Mouse (Mus musculus) intestine, embryonic 15.5 days (tissue): Measurements from ENCODE around the gene Grb2. TPM values are rescaled to one million over a fixed set of nuclear protein-coding genes. Genes with fewer than 3 reads are reported as not detected.
A peak's percentile ranks its signal among the peaks of the same experiment; 100 is the strongest.

Experiments used
- ATAC-seq: fragments of 200-750 bp; cut with Nextera tagmentation; 2 replicates; pipeline ENCODE4 v1.8.0; 2017; ENCODE audit warnings: moderate TSS enrichment, moderate library complexity
- H3K27ac ChIP-seq: fragments of 300-500 bp; sonication (generic); 2 replicates; pipeline ENCODE4 v1.5.1; 2015; ENCODE audit warnings: mild to moderate bottlenecking, inconsistent platforms
- H3K27me3 ChIP-seq: fragments of 300-500 bp; sonication (generic); replicated peaks from 2 replicates; pipeline ENCODE4 v1.6.1; 2015; ENCODE audit warnings: inconsistent platforms
- H3K36me3 ChIP-seq: fragments of 300-500 bp; sonication (generic); 2 replicates; pipeline ENCODE4 v1.6.1; 2015; ENCODE audit warnings: inconsistent platforms
- H3K4me1 ChIP-seq: fragments of 300-500 bp; sonication (generic); replicated peaks from 2 replicates; pipeline ENCODE4 v1.6.1; 2015; ENCODE audit warnings: inconsistent platforms
- H3K4me2 ChIP-seq: fragments of 300-500 bp; sonication (generic); replicated peaks from 2 replicates; pipeline ENCODE4 v1.6.1; 2015; ENCODE audit warnings: mild to moderate bottlenecking, inconsistent platforms
- H3K4me3 ChIP-seq: fragments of 300-500 bp; sonication (generic); replicated peaks from 2 replicates; pipeline ENCODE4 v1.5.1; 2015; ENCODE audit warnings: inconsistent platforms
- H3K9ac ChIP-seq: fragments of 300-500 bp; sonication (generic); 2 replicates; pipeline ENCODE4 v1.6.1; 2015; ENCODE audit warnings: inconsistent platforms
- H3K9me3 ChIP-seq: fragments of 300-500 bp; sonication (generic); 2 replicates; pipeline ENCODE4 v1.6.1; 2016; ENCODE audit warnings: inconsistent platforms
- WGBS: fragments of 180-500 bp; shearing (Covaris S2); methylation state at CpG from one replicate; pipeline ENCODE4 v1.1.7; 2015; 5-methylcytosine and 5-hydroxymethylcytosine counted together
- polyA plus RNA-seq: library from polyadenylated mRNA; unstranded; fragments of >200 nt; fragmentation: Nextera tagmentation; extraction: Ambion mirVana; gene quantifications from 2 replicates; pipeline ENCODE4 v1.2.1, GENCODE M21; 2015

The Grb2 gene
- polyA plus RNA-seq, 1 experiment from 2014 or later = 79.4 TPM

GRCm38 (mm10) chr11:115639540-115639939 is 68.9 kb downstream of the Grb2 start:
- Histone ChIP-seq H3K4me2 (no peak overlapping the region), H3K9me3 (no peaks in the 10 kb centered on the region), H3K4me3 (no peak overlapping the region), H3K9ac (no peak overlapping the region), H3K36me3 (no peaks in the 10 kb centered on the region), H3K27me3 (no peaks in the 10 kb centered on the region), H3K27ac (peak overlapping the region; percentile 18), H3K4me1 (peaks cover 8% of the 10 kb centered on the region)
- no peak for ATAC-seq
- 70% methylated on average over 4 of the region's 4 CpGs for WGBS

GRCm38 (mm10) chr11:115638498-115639409 is 69.6 kb downstream of the Grb2 start:
- no peaks in the 10 kb centered on the region for H3K27me3 ChIP-seq
- no peak overlapping the region for H3K4me3 ChIP-seq
- no peak overlapping the region for H3K4me2 ChIP-seq
- H3K36me3 ChIP-seq = no peaks in the 10 kb centered on the region
- peak; percentile 73 for ATAC-seq
- WGBS = 67% methylated on average over 5 of the region's 5 CpGs
- peak overlapping the region; percentile 18 for H3K27ac ChIP-seq
- no peaks in the 10 kb centered on the region for H3K9me3 ChIP-seq
- H3K4me1 ChIP-seq = peaks cover 8% of the 10 kb centered on the region
- no peak overlapping the region for H3K9ac ChIP-seq

GRCm38 (mm10) chr11:115636960-115637359 is 71.4 kb downstream of the Grb2 start:
- no peak for ATAC-seq
- WGBS = 75% methylated on average over 3 of the region's 3 CpGs
- no peak overlapping the region for H3K4me2 ChIP-seq
- no peaks in the 10 kb centered on the region for H3K9me3 ChIP-seq
- H3K4me3 ChIP-seq = no peak overlapping the region
- no peaks in the 10 kb centered on the region for H3K36me3 ChIP-seq
- no peaks in the 10 kb centered on the region for H3K27me3 ChIP-seq
- peaks cover 8% of the 10 kb centered on the region for H3K4me1 ChIP-seq
- H3K27ac ChIP-seq = no peak overlapping the region
- H3K9ac ChIP-seq = no peak overlapping the region

GRCm38 (mm10) chr11:115635484-115635883 is 72.9 kb downstream of the Grb2 start:
- no peaks in the 10 kb centered on the region for H3K9me3 ChIP-seq
- no peaks in the 10 kb centered on the region for H3K27me3 ChIP-seq
- WGBS = 84% methylated on average over 8 of the region's 8 CpGs
- no peak overlapping the region for H3K9ac ChIP-seq
- peaks cover 8% of the 10 kb centered on the region for H3K4me1 ChIP-seq
- no peaks in the 10 kb centered on the region for H3K36me3 ChIP-seq
- ATAC-seq = no peak
- H3K27ac ChIP-seq = no peak overlapping the region
- no peak overlapping the region for H3K4me2 ChIP-seq
- H3K4me3 ChIP-seq = no peak overlapping the region

- Histone ChIP-seq H3K4me1 (peaks cover 8% of the 10 kb centered on the region), H3K27me3 (no peaks in the 10 kb centered on the region), H3K36me3 (no peaks in the 10 kb centered on the region), H3K4me2 (no peak overlapping the region), H3K9ac (no peak overlapping the region), H3K27ac (no peak overlapping the region), H3K9me3 (no peaks in the 10 kb centered on the region), H3K4me3 (no peak overlapping the region)
- no peak for ATAC-seq
- WGBS = 84% methylated on average over 8 of the region's 8 CpGs
Observed at GRCm38 (mm10) chr11:115635041-115635440, 73.4 kb downstream of the Grb2 start.

- Histone ChIP-seq H3K4me1 (peaks cover 2% of the 10 kb centered on the region), H3K9me3 (no peaks in the 10 kb centered on the region), H3K27me3 (no peaks in the 10 kb centered on the region), H3K27ac (no peak overlapping the region), H3K4me3 (no peak overlapping the region), H3K4me2 (no peak overlapping the region), H3K36me3 (no peaks in the 10 kb centered on the region), H3K9ac (no peak overlapping the region)
- ATAC-seq = no peak
- 58% methylated on average over 4 of the region's 4 CpGs for WGBS
Observed at GRCm38 (mm10) chr11:115634109-115634508, 74.3 kb downstream of the Grb2 start.

- H3K4me1 ChIP-seq = no peaks in the 10 kb centered on the region
- no peak overlapping the region for H3K4me3 ChIP-seq
- H3K4me2 ChIP-seq = no peak overlapping the region
- WGBS = 83% methylated on average over 10 of the region's 10 CpGs
- H3K9me3 ChIP-seq = no peaks in the 10 kb centered on the region
- no peak for ATAC-seq
- H3K27ac ChIP-seq = no peak overlapping the region
- H3K9ac ChIP-seq = no peak overlapping the region
- H3K27me3 ChIP-seq = no peaks in the 10 kb centered on the region
- H3K36me3 ChIP-seq = no peaks in the 10 kb centered on the region
Observed at GRCm38 (mm10) chr11:115632862-115633261, 75.5 kb downstream of the Grb2 start.

GRCm38 (mm10) chr11:115632247-115632646 is 76.2 kb downstream of the Grb2 start:
- 73% methylated on average over 7 of the region's 7 CpGs for WGBS
- no peak overlapping the region; the same call in 1 of the 2 replicates for H3K9ac ChIP-seq
- no peak for ATAC-seq

GRCm38 (mm10) chr11:115631505-115631890 is 76.9 kb downstream of the Grb2 start:
- Histone ChIP-seq H3K9me3 (no peaks in the 10 kb centered on the region), H3K36me3 (no peaks in the 10 kb centered on the region), H3K27ac (no peak overlapping the region), H3K27me3 (no peaks in the 10 kb centered on the region), H3K9ac (no peak overlapping the region), H3K4me1 (peaks cover 6% of the 10 kb centered on the region; the same call in 1 of the 2 replicates), H3K4me3 (no peak overlapping the region), H3K4me2 (peak overlapping the region; percentile 30; the same call in 1 of the 2 replicates)
- no peak for ATAC-seq
- 15% methylated on average over 3 of the region's 3 CpGs for WGBS

More at GRCm38 (mm10) chr11:115632247-115632646, 76.2 kb downstream of the Grb2 start:
- Histone ChIP-seq H3K36me3 (no peaks in the 10 kb centered on the region), H3K27ac (no peak overlapping the region), H3K4me2 (no peak overlapping the region), H3K4me3 (no peak overlapping the region), H3K4me1 (no peaks in the 10 kb centered on the region), H3K27me3 (no peaks in the 10 kb centered on the region), H3K9me3 (no peaks in the 10 kb centered on the region)

- Histone ChIP-seq H3K4me3 (no peak overlapping the region), H3K4me1 (peaks cover 6% of the 10 kb centered on the region; the same call in 1 of the 2 replicates), H3K9ac (no peak overlapping the region), H3K36me3 (no peaks in the 10 kb centered on the region), H3K9me3 (no peaks in the 10 kb centered on the region), H3K27ac (no peak overlapping the region), H3K27me3 (no peaks in the 10 kb centered on the region), H3K4me2 (peak overlapping the region; percentile 30; the same call in 1 of the 2 replicates)
- 48% methylated on average over 16 of the region's 16 CpGs for WGBS
- ATAC-seq = no peak
Observed at GRCm38 (mm10) chr11:115630532-115631504, 77.6 kb downstream of the Grb2 start.

GRCm38 (mm10) chr11:115629734-115630531 is 78.5 kb downstream of the Grb2 start:
- ATAC-seq = no peak
- Histone ChIP-seq H3K4me2 (no peak overlapping the region), H3K9me3 (no peaks in the 10 kb centered on the region), H3K36me3 (no peaks in the 10 kb centered on the region), H3K4me1 (peaks cover 6% of the 10 kb centered on the region; the same call in 1 of the 2 replicates), H3K27ac (no peak overlapping the region), H3K4me3 (no peak overlapping the region), H3K27me3 (no peaks in the 10 kb centered on the region), H3K9ac (no peak overlapping the region)
- 86% methylated on average over 13 of the region's 13 CpGs for WGBS
